Mouse (Mus musculus) neural tube, embryonic 12.5 days (tissue): Measurements from ENCODE around the gene Cfap298. TPM values are rescaled to one million over a fixed set of nuclear protein-coding genes. Genes with fewer than 3 reads are reported as not detected.

Experiments used
- ATAC-seq: fragments of 200-750 bp; cut with Nextera tagmentation; 2 replicates; pipeline ENCODE4 v1.8.0; 2017; ENCODE audit warnings: low read depth, mild to moderate bottlenecking, moderate TSS enrichment, moderate library complexity; ENCODE audit not compliant: low FRiP score
- H3K27ac ChIP-seq: fragments of 300-500 bp; sonication (generic); 2 replicates; pipeline ENCODE4 v1.5.1; 2016
- H3K27me3 ChIP-seq: fragments of 300-500 bp; sonication (generic); replicated peaks from 2 replicates; pipeline ENCODE4 v1.6.1; 2016; ENCODE audit warnings: mild to moderate bottlenecking
- H3K36me3 ChIP-seq: fragments of 300-500 bp; sonication (generic); 2 replicates; pipeline ENCODE4 v1.6.1; 2016; ENCODE audit warnings: mild to moderate bottlenecking
- H3K4me1 ChIP-seq: fragments of 300-500 bp; sonication (generic); 2 replicates; pipeline ENCODE4 v1.6.1; 2016
- H3K4me2 ChIP-seq: fragments of 300-500 bp; sonication (generic); replicated peaks from 2 replicates; pipeline ENCODE4 v1.6.1; 2016; ENCODE audit warnings: mild to moderate bottlenecking
- H3K4me3 ChIP-seq: fragments of 300-500 bp; sonication (generic); 2 replicates; pipeline ENCODE4 v1.5.1; 2016
- H3K9ac ChIP-seq: fragments of 300-500 bp; sonication (generic); 2 replicates; pipeline ENCODE4 v1.6.1; 2016; ENCODE audit warnings: mild to moderate bottlenecking
- H3K9me3 ChIP-seq: fragments of 300-500 bp; sonication (generic); 2 replicates; pipeline ENCODE4 v1.6.1; 2016; ENCODE audit warnings: mild to moderate bottlenecking
- WGBS: fragments of 180-500 bp; shearing (Covaris S2); methylation state at CpG from one replicate; pipeline ENCODE4 v1.1.7; 2016; 5-methylcytosine and 5-hydroxymethylcytosine counted together
- polyA plus RNA-seq: library from polyadenylated mRNA; unstranded; fragments of >200 nt; fragmentation: Nextera tagmentation; extraction: Ambion mirVana; gene quantifications from 2 replicates; pipeline ENCODE4 v1.2.1, GENCODE M21; 2016

Gene Cfap298
- 42.1 and 45.0 TPM in 2 replicates for polyA plus RNA-seq

GRCm38 (mm10) chr16:90934687-90935328 lies at the start of gene Cfap298:
Gene Cfap298 (minus strand): TSS chr16:90935114.
- Histone ChIP-seq H3K4me3 (peak within 1 kb of the TSS; percentile 82), H3K9me3 (no peaks in the 10 kb centered on the region), H3K4me1 (peaks cover 5% of the 10 kb centered on the region; the same call in 1 of the 2 replicates), H3K4me2 (peak within 1 kb of the TSS; percentile 85), H3K27me3 (no peaks in the 10 kb centered on the region), H3K9ac (peak within 1 kb of the TSS; percentile 82), H3K27ac (peak within 1 kb of the TSS; percentile 53; the same call in 1 of the 2 replicates), H3K36me3 (peaks cover 15% of the 10 kb centered on the region)
- ATAC-seq, result peak; percentile 98
- WGBS, result under 1% methylated on average over 56 of the region's 56 CpGs

- Histone ChIP-seq H3K27ac (no peak overlapping the region), H3K27me3 (no peaks in the 10 kb centered on the region), H3K4me3 (no peak overlapping the region), H3K4me1 (no peaks in the 10 kb centered on the region), H3K4me2 (no peak overlapping the region), H3K9ac (no peak overlapping the region), H3K36me3 (peaks cover 23% of the 10 kb centered on the region; the same call in 1 of the 2 replicates), H3K9me3 (no peaks in the 10 kb centered on the region)
- ATAC-seq, result no peak
- WGBS, result 92% methylated on average over 6 of the region's 6 CpGs
Measured at GRCm38 (mm10) chr16:90971004-90971403, 36.1 kb upstream of the Cfap298 start.

DNA sequence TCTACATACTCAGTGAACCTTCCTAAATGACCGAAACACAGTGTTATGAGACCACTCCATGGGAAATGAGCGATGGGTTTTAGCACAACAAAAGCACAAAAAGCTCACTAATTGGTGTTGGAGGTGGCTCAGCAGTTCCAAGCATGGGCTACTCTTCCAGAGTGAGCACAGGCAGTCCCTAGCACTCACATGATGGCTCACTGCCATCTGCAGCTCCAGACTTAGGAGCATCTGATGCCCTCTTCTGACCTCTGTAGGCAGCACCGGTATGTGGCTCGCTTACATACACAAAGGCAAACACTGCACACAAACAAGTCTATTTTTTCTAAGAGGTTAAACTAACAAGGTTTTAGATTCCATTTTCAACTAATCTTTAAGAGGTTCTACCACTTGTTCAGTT lies 31.3 kb upstream of the Cfap298 start:
- Histone ChIP-seq H3K9me3 (no peaks in the 10 kb centered on the region), H3K4me2 (no peak overlapping the region), H3K27me3 (no peaks in the 10 kb centered on the region), H3K4me1 (no peaks in the 10 kb centered on the region), H3K27ac (no peak overlapping the region), H3K36me3 (peaks cover 44% of the 10 kb centered on the region), H3K9ac (no peak overlapping the region), H3K4me3 (no peak overlapping the region)
- ATAC-seq, result no peak
- 84% methylated on average over 4 of the region's 4 CpGs for WGBS

GRCm38 (mm10) chr16:90964302-90964701 lies 29.4 kb upstream of the Cfap298 start:
- H3K36me3 ChIP-seq, result peaks cover 40% of the 10 kb centered on the region
- ATAC-seq, result no peak
- no peak overlapping the region for H3K4me2 ChIP-seq
- H3K27ac ChIP-seq, result no peak overlapping the region
- no peaks in the 10 kb centered on the region for H3K27me3 ChIP-seq
- H3K4me3 ChIP-seq, result no peak overlapping the region
- 94% methylated on average over 10 of the region's 10 CpGs for WGBS
- no peaks in the 10 kb centered on the region for H3K4me1 ChIP-seq
- H3K9ac ChIP-seq, result no peak overlapping the region
- no peaks in the 10 kb centered on the region for H3K9me3 ChIP-seq

DNA sequence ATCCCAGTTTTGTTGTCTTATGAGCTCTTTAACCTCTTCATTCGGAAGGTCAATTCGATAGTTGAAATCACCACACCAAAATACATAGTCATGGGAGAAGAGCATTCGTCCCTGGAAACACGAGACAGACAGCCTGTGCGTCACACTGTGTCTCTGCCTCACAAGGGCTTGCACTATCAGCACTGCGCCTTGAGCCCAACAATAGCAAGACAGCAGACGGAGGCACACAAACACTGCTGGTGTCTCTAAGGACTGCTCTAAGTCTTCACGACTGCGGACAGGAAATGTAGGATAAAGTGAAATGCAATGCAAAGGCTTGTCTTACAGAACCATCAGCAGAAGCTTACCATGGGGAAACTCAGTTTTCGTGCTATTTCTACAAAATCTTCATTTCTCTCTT lies 29.0 kb upstream of the Cfap298 start:
- no peak for ATAC-seq
- WGBS, result 91% methylated on average over 10 of the region's 10 CpGs
- no peak overlapping the region for H3K4me2 ChIP-seq
- no peak overlapping the region for H3K9ac ChIP-seq
- no peak overlapping the region for H3K4me3 ChIP-seq
- H3K27me3 ChIP-seq, result no peaks in the 10 kb centered on the region
- H3K9me3 ChIP-seq, result no peaks in the 10 kb centered on the region
- H3K27ac ChIP-seq, result no peak overlapping the region
- H3K4me1 ChIP-seq, result no peaks in the 10 kb centered on the region
- peaks cover 37% of the 10 kb centered on the region for H3K36me3 ChIP-seq

- Histone ChIP-seq H3K27ac (no peak overlapping the region), H3K27me3 (no peaks in the 10 kb centered on the region), H3K4me1 (no peaks in the 10 kb centered on the region), H3K9ac (no peak overlapping the region), H3K9me3 (no peaks in the 10 kb centered on the region), H3K4me3 (no peak overlapping the region), H3K4me2 (no peak overlapping the region), H3K36me3 (peaks cover 35% of the 10 kb centered on the region)
- no peak for ATAC-seq
- WGBS, result 94% methylated on average over 4 of the region's 4 CpGs
Measured at GRCm38 (mm10) chr16:90963231-90963630, 28.3 kb upstream of the Cfap298 start.

GRCm38 (mm10) chr16:90958301-90959085 lies 23.6 kb upstream of the Cfap298 start:
- Histone ChIP-seq H3K4me1 (no peaks in the 10 kb centered on the region), H3K4me2 (no peak overlapping the region), H3K9me3 (no peaks in the 10 kb centered on the region), H3K27me3 (no peaks in the 10 kb centered on the region), H3K4me3 (no peak overlapping the region), H3K36me3 (peaks cover 26% of the 10 kb centered on the region; the same call in 1 of the 2 replicates), H3K27ac (no peak overlapping the region), H3K9ac (no peak overlapping the region)
- 88% methylated on average over 5 of the region's 5 CpGs for WGBS
- ATAC-seq, result no peak

GRCm38 (mm10) chr16:90955494-90955893 lies 20.6 kb upstream of the Cfap298 start:
- Histone ChIP-seq H3K4me2 (no peak overlapping the region), H3K36me3 (peaks cover 44% of the 10 kb centered on the region), H3K27me3 (no peaks in the 10 kb centered on the region), H3K4me3 (no peak overlapping the region), H3K27ac (no peak overlapping the region), H3K9me3 (no peaks in the 10 kb centered on the region), H3K9ac (no peak overlapping the region), H3K4me1 (no peaks in the 10 kb centered on the region)
- no peak for ATAC-seq
- WGBS, result 92% methylated on average over 6 of the region's 6 CpGs

GRCm38 (mm10) chr16:90953770-90954169 lies 18.9 kb upstream of the Cfap298 start:
- Histone ChIP-seq H3K4me3 (no peak overlapping the region), H3K4me2 (no peak overlapping the region), H3K4me1 (no peaks in the 10 kb centered on the region), H3K36me3 (peaks cover 44% of the 10 kb centered on the region), H3K9me3 (no peaks in the 10 kb centered on the region), H3K9ac (no peak overlapping the region), H3K27ac (no peak overlapping the region), H3K27me3 (no peaks in the 10 kb centered on the region)
- 92% methylated on average over 6 of the region's 6 CpGs for WGBS
- no peak for ATAC-seq

- no peak overlapping the region for H3K9ac ChIP-seq
- no peak overlapping the region for H3K4me3 ChIP-seq
- H3K27me3 ChIP-seq, result no peaks in the 10 kb centered on the region
- no peak overlapping the region for H3K27ac ChIP-seq
- H3K9me3 ChIP-seq, result no peaks in the 10 kb centered on the region
- 89% methylated on average over 9 of the region's 9 CpGs for WGBS
- peaks cover 44% of the 10 kb centered on the region for H3K36me3 ChIP-seq
- H3K4me2 ChIP-seq, result no peak overlapping the region
- no peak for ATAC-seq
- H3K4me1 ChIP-seq, result no peaks in the 10 kb centered on the region
Measured at GRCm38 (mm10) chr16:90953147-90953546, 18.2 kb upstream of the Cfap298 start.

DNA sequence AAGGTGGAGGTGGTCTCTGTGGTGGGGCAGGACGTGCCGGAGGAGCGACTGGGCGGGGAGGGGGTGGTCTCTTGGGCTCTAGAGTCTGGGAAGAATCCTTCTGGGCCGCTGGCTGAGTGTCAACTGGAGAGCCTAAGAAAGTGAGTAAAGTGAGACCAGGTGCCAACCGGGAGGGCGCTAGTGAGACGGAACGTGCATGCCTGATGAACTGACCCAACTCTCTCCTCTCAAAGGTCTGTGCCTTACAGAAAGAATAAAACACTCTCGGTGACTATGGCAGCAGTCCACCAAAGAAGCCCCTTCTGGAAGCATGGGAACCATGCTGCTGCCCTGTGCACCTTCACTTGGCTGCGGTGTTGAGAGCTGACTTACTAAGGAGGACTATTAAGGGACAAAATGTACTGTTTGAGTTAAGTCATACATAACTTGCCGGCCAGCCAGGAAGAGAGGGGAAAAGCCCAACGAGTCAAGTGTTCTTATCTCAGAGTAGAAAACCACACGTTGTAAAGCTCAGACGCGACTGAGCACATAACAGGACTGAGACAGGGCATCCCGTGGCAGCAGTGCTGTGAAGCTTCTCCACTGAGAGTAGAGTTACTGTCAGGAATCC lies 15.5 kb upstream of the Cfap298 start:
- H3K9me3 ChIP-seq, result no peaks in the 10 kb centered on the region
- no peak overlapping the region for H3K4me3 ChIP-seq
- no peaks in the 10 kb centered on the region for H3K4me1 ChIP-seq
- no peak overlapping the region for H3K9ac ChIP-seq
- no peak for ATAC-seq
- H3K4me2 ChIP-seq, result no peak overlapping the region
- H3K36me3 ChIP-seq, result peaks cover 42% of the 10 kb centered on the region
- no peaks in the 10 kb centered on the region for H3K27me3 ChIP-seq
- WGBS, result 57% methylated on average over 17 of the region's 17 CpGs
- no peak overlapping the region for H3K27ac ChIP-seq

DNA sequence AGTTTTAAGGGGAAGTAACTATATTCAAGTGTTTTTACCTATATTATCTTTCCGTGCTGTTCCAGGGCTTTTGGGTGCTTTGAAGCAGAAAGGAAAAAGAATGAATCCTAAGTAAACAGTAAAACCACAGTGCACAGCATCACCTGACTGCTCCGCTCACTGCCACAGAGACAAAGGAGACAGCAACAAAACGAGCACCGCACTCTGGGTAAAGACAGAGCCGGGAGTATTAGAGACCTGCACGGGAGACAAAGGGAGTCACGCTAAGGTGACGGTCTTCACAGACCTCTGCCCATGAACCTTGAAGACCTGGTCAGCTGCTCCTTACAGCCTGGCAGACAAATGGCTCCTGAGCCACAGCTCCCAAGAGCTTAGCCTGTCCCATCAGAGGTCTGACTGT lies 12.1 kb upstream of the Cfap298 start:
- no peak overlapping the region for H3K4me3 ChIP-seq
- no peaks in the 10 kb centered on the region for H3K9me3 ChIP-seq
- ATAC-seq, result no peak
- H3K27me3 ChIP-seq, result no peaks in the 10 kb centered on the region
- H3K4me2 ChIP-seq, result no peak overlapping the region
- peaks cover 43% of the 10 kb centered on the region for H3K36me3 ChIP-seq
- 82% methylated on average over 8 of the region's 8 CpGs for WGBS
- H3K4me1 ChIP-seq, result no peaks in the 10 kb centered on the region
- no peak overlapping the region for H3K27ac ChIP-seq
- no peak overlapping the region for H3K9ac ChIP-seq
